ENCODE assay signal across 8 mouse cellular contexts in the genomic region with DNA sequence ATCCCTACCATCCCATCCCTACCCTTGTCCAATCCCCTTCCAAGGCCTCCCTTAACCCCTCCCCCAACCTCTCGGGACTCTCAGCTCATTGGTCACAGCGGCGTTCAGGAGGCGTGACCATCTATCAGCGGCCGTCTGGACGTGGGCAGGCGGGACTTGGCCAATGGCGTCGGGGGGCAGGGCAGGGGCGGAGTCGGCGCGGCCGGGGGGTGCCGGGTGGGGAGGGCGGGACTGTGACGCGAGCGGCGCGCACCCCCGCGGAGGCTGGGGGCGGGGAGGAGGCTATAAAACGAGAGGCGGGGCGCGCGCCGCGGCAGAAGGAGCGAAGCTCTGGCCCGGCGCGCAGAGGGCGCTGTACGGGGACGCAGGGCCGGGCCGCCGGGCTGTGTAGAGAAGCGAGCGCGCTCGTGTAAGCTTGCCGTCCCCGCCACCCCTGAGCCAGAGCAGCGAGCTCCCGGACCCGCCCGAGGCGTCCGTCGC. TPM values are rescaled to one million over a fixed set of nuclear protein-coding genes. Genes with fewer than 3 reads are reported as not detected.
DNase-seq lines count a peak whose midpoint lies in the region; ATAC-seq and TF ChIP-seq lines count a peak whose summit lies in the region.

A gene (plus strand): TSS at position 331 of the 480 bp plus-strand sequence.

- H3K4me3 ChIP-seq in E14TG2a.4 (replicated peaks; ENCODE audit: low read length) = peak within 1 kb of the TSS; percentile 90
- H3K4me3 ChIP-seq in forebrain, embryonic 13.5 days = peak within 1 kb of the TSS; percentile 72
- peak within 1 kb of the TSS; percentile 100 for H3K4me3 ChIP-seq in liver, postnatal 0 days (ENCODE audit: low read depth, low read length)
- H3K4me3 ChIP-seq in neural tube, embryonic 14.5 days (ENCODE audit: low read depth, low read length) = peak within 1 kb of the TSS; percentile 97

- WGBS in forebrain, embryonic 13.5 days = under 1% methylated on average over 46 of the region's 55 CpGs
- under 1% methylated on average over 55 of the region's 55 CpGs for WGBS in large intestine, adult 2 months
- WGBS in liver, postnatal 0 days (ENCODE audit: insufficient replicate concordance) = 0% methylated on average over 33 of the region's 55 CpGs
- 0% methylated on average over 10 of the region's 55 CpGs for WGBS in neural tube, embryonic 14.5 days

- peaks cover 38% of the 10 kb centered on the region for H3K4me1 ChIP-seq in E14TG2a.4 (replicated peaks; ENCODE audit: low read depth, low read length)
- H3K4me1 ChIP-seq in forebrain, embryonic 13.5 days = peaks cover 29% of the 10 kb centered on the region
- peaks cover 4% of the 10 kb centered on the region; the same call in 1 of the 2 replicates for H3K4me1 ChIP-seq in liver, postnatal 0 days (ENCODE audit: insufficient read depth)
- peaks cover 20% of the 10 kb centered on the region for H3K4me1 ChIP-seq in neural tube, embryonic 14.5 days (ENCODE audit: control insufficient read depth, insufficient read depth, low read length)

- peak within 1 kb of the TSS; percentile 95 for H3K4me2 ChIP-seq in forebrain, embryonic 13.5 days
- H3K4me2 ChIP-seq in liver, postnatal 0 days (ENCODE audit: low read depth, low read length) = peak within 1 kb of the TSS; percentile 100
- H3K4me2 ChIP-seq in neural tube, embryonic 14.5 days (ENCODE audit: low read depth, low read length) = peak within 1 kb of the TSS; percentile 66

- intact Hi-C loops in heart, postnatal 10 days (cut with DNase I) = no loop called here

- peak; percentile 96 for ATAC-seq in forebrain, embryonic 13.5 days
- peak; percentile 89 for ATAC-seq in liver, postnatal 0 days
- peak; percentile 96 for ATAC-seq in neural tube, embryonic 14.5 days (ENCODE audit: low read depth)

- H3K27me3 ChIP-seq in E14TG2a.4 (ENCODE audit: insufficient read depth, low read length) = no peaks in the 10 kb centered on the region
- H3K27me3 ChIP-seq in forebrain, embryonic 13.5 days = no peaks in the 10 kb centered on the region
- no peaks in the 10 kb centered on the region for H3K27me3 ChIP-seq in liver, postnatal 0 days (ENCODE audit: insufficient read depth, low read length)
- no peaks in the 10 kb centered on the region for H3K27me3 ChIP-seq in neural tube, embryonic 14.5 days (ENCODE audit: control insufficient read depth, insufficient read depth, low read length)

- peaks cover 24% of the 10 kb centered on the region for H3K36me3 ChIP-seq in E14TG2a.4 (ENCODE audit: insufficient read depth, low read length)
- H3K36me3 ChIP-seq in forebrain, embryonic 13.5 days (ENCODE audit: poor library complexity, severe bottlenecking) = peaks cover 12% of the 10 kb centered on the region
- H3K36me3 ChIP-seq in liver, postnatal 0 days (replicated peaks; ENCODE audit: insufficient read depth, low read length) = peaks cover 10% of the 10 kb centered on the region
- peaks cover 12% of the 10 kb centered on the region; the same call in 1 of the 2 replicates for H3K36me3 ChIP-seq in neural tube, embryonic 14.5 days (ENCODE audit: control insufficient read depth, insufficient read depth, low read length)

- peak within 1 kb of the TSS; percentile 92 for H3K9ac ChIP-seq in forebrain, embryonic 13.5 days
- peak within 1 kb of the TSS; percentile 99 for H3K9ac ChIP-seq in liver, postnatal 0 days (replicated peaks)
- peak within 1 kb of the TSS; percentile 99 for H3K9ac ChIP-seq in neural tube, embryonic 14.5 days (replicated peaks; ENCODE audit: low read depth, low read length)

- peak; percentile 99 for DNase-seq in c-Kit-positive CD71-positive TER-119-positive erythroid progenitor cells, embryonic 14.5 days (ENCODE audit: low spot score)
- DNase-seq in heart, postnatal 10 days = peak; percentile 98
- peak; percentile 96 for DNase-seq in large intestine, adult 2 months (ENCODE audit: low read depth, low spot score)
- DNase-seq in liver, postnatal 0 days = peak; percentile 99
- DNase-seq in testis, postnatal 10 days (ENCODE audit: low spot score) = peak; percentile 99

- TF ChIP-seq CTCF in E14TG2a.4 (conservative IDR thresholded peaks at IDR 0.05; ENCODE audit: low read length) = no peak
- TF ChIP-seq CTCF in liver, postnatal 0 days (IDR thresholded peaks at IDR 0.05; ENCODE audit: low read depth) = peak; percentile 45

- no peaks in the 10 kb centered on the region for H3K9me3 ChIP-seq in E14TG2a.4 (ENCODE audit: low read length)
- H3K9me3 ChIP-seq in forebrain, embryonic 13.5 days (replicated peaks) = no peaks in the 10 kb centered on the region
- no peaks in the 10 kb centered on the region for H3K9me3 ChIP-seq in liver, postnatal 0 days (ENCODE audit: low read length)
- H3K9me3 ChIP-seq in neural tube, embryonic 14.5 days (ENCODE audit: control insufficient read depth, low read length) = no peaks in the 10 kb centered on the region

- no peak for TF ChIP-seq EP300 in liver, postnatal 0 days (IDR thresholded peaks at IDR 0.05; ENCODE audit: low read depth)

- H3K27ac ChIP-seq in forebrain, embryonic 13.5 days = peak within 1 kb of the TSS; percentile 98
- peak within 1 kb of the TSS; percentile 99 for H3K27ac ChIP-seq in liver, postnatal 0 days (ENCODE audit: low read depth)
- H3K27ac ChIP-seq in neural tube, embryonic 14.5 days (ENCODE audit: low read depth, low read length) = peak within 1 kb of the TSS; percentile 98

RNA-seq across cellular contexts. Expression of the gene that starts here (rescaled TPM):
- polyA plus RNA-seq in forebrain, embryonic 13.5 days (2015; fragmentation: Nextera tagmentation; extraction: Ambion mirVana) = 39.0 and 41.0 TPM in 2 replicates
- 10 to 100 TPM; 67.4 to 81.0 TPM for total RNA-seq in heart, postnatal 10 days (2021)
- 34.1 and 79.2 TPM in 2 replicates for polyA plus RNA-seq in large intestine, adult 2 months (2012; rRNA removed)
- polyA plus RNA-seq in liver, postnatal 0 days (2015; fragmentation: Nextera tagmentation; extraction: Ambion mirVana) = 47.8 and 53.1 TPM in 2 replicates
- polyA plus RNA-seq in neural tube, embryonic 14.5 days (2014; fragmentation: Nextera tagmentation; extraction: Ambion mirVana) = 27.9 and 31.1 TPM in 2 replicates

Comparison
In these comparisons a context has a peak if more than half of its experiments do, and no peak if none do; other contexts are left out.
1. Peak in every context shown above with its lines: DNase-seq, ATAC-seq, H3K4me3 ChIP-seq and H3K27ac ChIP-seq.